Mouse (Mus musculus) cerebellum, adult 2 months (tissue): ENCODE measurements around the gene Stx8. TPM values are rescaled to one million over a fixed set of nuclear protein-coding genes. Genes with fewer than 3 reads are reported as not detected.

ENCODE experiments used
- DNase-seq, 2 experiments: peaks; one replicate each; pipeline ENCODE4 v3.0.0; 2021
- H3K27ac ChIP-seq: fragments of 200-500 bp; 2 replicates; pipeline ENCODE4 v1.5.1; 2012; ENCODE audit warnings: low read length, control low read depth, inconsistent platforms; ENCODE audit not compliant: insufficient read depth
- H3K27me3 ChIP-seq: fragments of 200-500 bp; 2 replicates; pipeline ENCODE4 v1.6.1; 2012; ENCODE audit warnings: inconsistent platforms, mild to moderate bottlenecking, low read length, moderate library complexity; ENCODE audit not compliant: control insufficient read depth, insufficient read depth
- H3K4me1 ChIP-seq: fragments of 200-500 bp; 2 replicates; pipeline ENCODE4 v1.6.1; 2011; ENCODE audit warnings: low read length; ENCODE audit not compliant: control insufficient read depth, insufficient read depth
- H3K4me3 ChIP-seq: fragments of 200-500 bp; replicated peaks from 2 replicates; pipeline ENCODE3; 2011; ENCODE audit warnings: mild to moderate bottlenecking, low read depth, low read length, control low read depth; ENCODE audit not compliant: insufficient read depth
- CTCF ChIP-seq: fragments of 200-500 bp; IDR thresholded peaks from 2 replicates; pipeline ENCODE4 v1.5.1; 2011; ENCODE audit warnings: low read depth, mild to moderate bottlenecking, control low read depth, low read length, moderate library complexity, borderline replicate concordance; ENCODE audit not compliant: insufficient read depth
- POLR2A ChIP-seq: fragments of 200-500 bp; IDR thresholded peaks from 2 replicates; pipeline ENCODE4 v1.6.1; 2011; ENCODE audit warnings: low read length, control low read depth, borderline replicate concordance; ENCODE audit not compliant: insufficient read depth
- WGBS: fragments of 180-500 bp; shearing (Covaris S2); methylation state at CpG from one replicate; pipeline ENCODE4 v1.1.7; 2018; 5-methylcytosine and 5-hydroxymethylcytosine counted together
- polyA plus RNA-seq: library from polyadenylated mRNA; depleted of rRNA; stranded (reverse); fragments of >200 nt; gene quantifications from 2 replicates; pipeline ENCODE4 v1.2.3, GENCODE M21; 2012

Gene Stx8
- polyA plus RNA-seq, 1 experiment = 39.6 TPM

DNA sequence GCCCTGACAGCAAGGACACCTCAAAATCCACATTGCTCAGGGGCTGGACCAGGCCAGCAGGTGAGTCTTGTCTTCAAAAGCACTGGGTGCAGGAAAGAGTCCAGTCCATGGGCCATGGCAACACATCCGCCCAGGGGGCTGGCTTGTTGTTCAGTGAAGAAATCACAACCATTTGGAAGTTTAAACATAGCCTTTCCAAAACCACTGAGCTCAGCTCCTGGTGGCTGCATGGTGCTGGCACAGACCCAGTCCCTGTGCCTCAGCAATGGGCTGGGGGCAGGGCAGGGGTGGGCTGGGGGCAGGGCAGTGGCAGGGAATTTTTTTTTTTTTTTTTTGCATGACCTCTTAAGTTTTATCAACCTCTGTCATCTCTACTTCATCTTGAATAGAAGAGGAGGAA, 242.6 kb downstream of the Stx8 start:
- Histone ChIP-seq H3K27me3 (no peaks in the 10 kb centered on the region), H3K4me1 (peaks cover 11% of the 10 kb centered on the region), H3K27ac (no peak overlapping the region), H3K4me3 (no peak overlapping the region)
- TF ChIP-seq CTCF (no peak), POLR2A (no peak)
- DNase-seq = no peak
- 64% methylated on average over 1 of the region's 1 CpGs for WGBS

DNA sequence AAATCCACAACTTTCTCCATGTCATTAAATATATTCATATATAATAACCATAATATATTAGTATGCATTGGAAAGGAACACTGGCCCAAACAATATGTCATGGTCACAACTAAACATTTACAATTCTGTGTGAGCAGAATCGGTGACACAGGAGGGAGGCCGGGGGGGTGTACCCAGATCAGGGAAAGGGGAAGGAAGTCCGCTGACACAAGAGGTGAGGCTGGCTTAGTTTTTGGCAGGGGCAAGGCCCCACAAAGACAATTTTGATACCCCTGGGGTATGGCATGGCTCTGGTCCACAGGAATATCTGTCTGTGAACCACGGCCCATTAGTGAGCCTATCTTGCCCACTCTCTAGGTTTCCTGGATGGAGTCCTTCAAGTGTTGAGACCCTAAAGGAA, 243.5 kb downstream of the Stx8 start:
- Histone ChIP-seq H3K4me3 (no peak overlapping the region), H3K27me3 (no peaks in the 10 kb centered on the region), H3K4me1 (peaks cover 6% of the 10 kb centered on the region; the same call in 1 of the 2 replicates), H3K27ac (no peak overlapping the region)
- no peak for TF ChIP-seq CTCF
- no peak for TF ChIP-seq POLR2A
- DNase-seq = no peak
- WGBS = 83% methylated on average over 4 of the region's 4 CpGs

DNA sequence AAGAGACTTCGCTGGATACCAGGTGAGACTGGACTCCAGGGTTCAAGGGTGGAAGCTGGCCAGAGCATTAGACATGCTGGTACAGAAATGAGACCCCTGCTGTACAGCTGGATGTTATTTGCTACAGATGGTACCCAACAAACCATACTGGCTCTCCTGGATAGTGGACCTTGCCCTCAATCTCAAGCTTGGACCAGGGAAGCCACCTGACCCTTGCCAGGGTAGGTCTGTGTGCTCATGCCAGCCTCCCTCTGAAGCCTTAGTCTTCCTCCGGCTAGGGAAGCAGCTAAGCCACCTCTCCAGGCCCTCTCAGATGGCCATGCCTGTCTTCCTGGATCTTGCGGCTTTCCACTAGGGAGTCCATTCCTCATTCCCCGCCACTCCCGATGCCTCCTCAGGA, 244.7 kb downstream of the Stx8 start:
- Histone ChIP-seq H3K27ac (no peak overlapping the region), H3K27me3 (no peaks in the 10 kb centered on the region), H3K4me1 (peaks cover 6% of the 10 kb centered on the region; the same call in 1 of the 2 replicates), H3K4me3 (no peak overlapping the region)
- 79% methylated on average over 5 of the region's 5 CpGs for WGBS
- no peak for DNase-seq
- TF ChIP-seq CTCF (no peak), POLR2A (no peak)

DNA sequence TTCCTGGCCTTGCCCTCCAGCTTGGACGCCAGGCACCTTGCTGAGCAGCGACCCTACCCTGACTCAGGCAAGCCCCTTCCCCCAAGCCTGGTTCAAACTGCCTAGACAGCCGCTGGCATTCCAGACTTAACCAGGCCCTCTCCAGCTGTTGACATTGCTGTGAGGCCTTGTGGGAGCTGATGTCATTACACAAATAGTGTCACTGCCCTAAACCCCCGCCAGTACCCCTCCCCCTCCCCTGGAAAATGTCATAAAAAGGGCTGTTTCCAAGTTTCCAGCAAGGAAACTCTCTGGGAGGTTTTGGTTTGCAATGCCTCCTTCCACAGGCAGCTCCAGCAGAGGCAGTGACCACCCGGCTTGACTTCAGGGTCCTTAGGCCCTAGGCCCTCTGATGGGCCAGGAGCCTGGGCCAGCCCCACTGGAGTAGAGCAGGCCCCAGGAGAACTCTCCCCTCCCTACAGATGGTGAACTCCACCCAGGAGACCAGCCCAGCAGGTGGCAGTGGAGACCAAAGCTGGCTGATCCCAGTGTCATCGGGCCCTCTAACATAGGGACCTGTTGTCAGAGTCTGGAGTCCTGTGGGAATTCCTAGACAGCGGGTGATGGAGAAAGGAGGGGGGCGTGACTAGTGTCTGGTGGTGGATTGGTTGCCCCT, 246.1 kb downstream of the Stx8 start:
- 63% methylated on average over 8 of the region's 8 CpGs for WGBS
- DNase-seq = no peak
- peaks cover 6% of the 10 kb centered on the region; the same call in 1 of the 2 replicates for H3K4me1 ChIP-seq
- TF ChIP-seq POLR2A = no peak
- TF ChIP-seq CTCF = peak; percentile 27; the same call in 1 of the 2 replicates
- H3K27me3 ChIP-seq = no peaks in the 10 kb centered on the region
- H3K4me3 ChIP-seq = no peak overlapping the region
- H3K27ac ChIP-seq = no peak overlapping the region

DNA sequence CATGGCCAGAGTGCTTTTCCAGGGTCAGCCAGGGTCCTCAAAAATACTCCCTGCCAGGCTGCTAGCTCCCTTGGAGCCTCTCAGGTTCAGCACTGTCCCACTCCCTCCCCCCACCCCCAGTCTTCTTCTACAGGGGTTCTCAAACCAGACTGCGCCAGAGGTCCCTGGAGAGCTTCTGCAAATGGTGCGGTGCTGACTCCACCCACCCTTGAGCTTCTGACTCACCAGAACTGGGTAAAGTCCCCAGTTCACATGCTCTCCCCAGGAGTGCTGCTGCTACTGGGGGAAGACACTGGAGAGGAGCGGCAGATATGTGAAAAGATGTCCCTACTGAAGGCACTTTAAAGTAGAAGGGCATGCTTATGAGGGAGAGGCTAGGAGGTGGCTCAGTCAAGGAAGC, 247.9 kb downstream of the Stx8 start:
- Histone ChIP-seq H3K27me3 (no peaks in the 10 kb centered on the region), H3K27ac (no peak overlapping the region), H3K4me1 (peaks cover 4% of the 10 kb centered on the region; the same call in 1 of the 2 replicates), H3K4me3 (no peak overlapping the region)
- no peak for TF ChIP-seq CTCF
- no peak for TF ChIP-seq POLR2A
- 86% methylated on average over 3 of the region's 3 CpGs for WGBS
- no peak for DNase-seq

DNA sequence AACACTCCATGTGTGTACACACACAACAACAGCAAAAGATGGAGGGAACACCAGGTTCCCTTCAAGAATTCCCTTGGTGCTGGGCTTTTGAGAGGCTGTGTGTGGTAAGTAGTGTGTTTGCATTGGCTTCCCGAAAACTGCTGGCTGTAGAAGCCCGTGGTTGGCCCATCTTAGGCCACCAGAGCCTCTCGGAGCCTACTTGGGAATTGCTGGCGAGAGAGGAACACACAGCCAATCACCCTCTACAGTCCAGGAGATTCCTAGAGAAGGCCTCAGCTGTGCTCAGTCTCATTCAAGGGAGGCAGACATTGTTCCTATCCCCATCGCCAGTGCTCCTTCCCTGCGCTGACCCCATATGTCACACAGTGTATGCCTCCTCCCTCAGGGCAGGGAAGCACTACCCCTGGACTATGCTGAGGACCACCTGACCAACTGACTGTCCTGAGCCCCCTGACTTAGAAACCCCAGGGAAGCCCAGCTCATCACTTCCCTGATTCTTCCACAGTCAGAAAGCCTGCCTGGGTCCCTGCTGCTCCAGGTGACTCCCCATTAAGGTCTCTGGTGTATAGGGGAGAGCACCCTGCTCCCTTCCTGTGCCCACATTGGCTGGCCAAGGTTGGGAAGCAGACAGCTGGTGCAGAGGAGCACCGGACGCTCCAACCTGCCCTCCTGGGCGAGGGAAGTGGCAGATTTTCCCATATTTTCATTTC, 248.7 kb downstream of the Stx8 start:
- Histone ChIP-seq H3K4me1 (peaks cover 4% of the 10 kb centered on the region; the same call in 1 of the 2 replicates), H3K4me3 (no peak overlapping the region), H3K27ac (no peak overlapping the region), H3K27me3 (no peaks in the 10 kb centered on the region)
- TF ChIP-seq POLR2A = no peak
- no peak for TF ChIP-seq CTCF
- WGBS = 78% methylated on average over 9 of the region's 9 CpGs
- DNase-seq = no peak

DNA sequence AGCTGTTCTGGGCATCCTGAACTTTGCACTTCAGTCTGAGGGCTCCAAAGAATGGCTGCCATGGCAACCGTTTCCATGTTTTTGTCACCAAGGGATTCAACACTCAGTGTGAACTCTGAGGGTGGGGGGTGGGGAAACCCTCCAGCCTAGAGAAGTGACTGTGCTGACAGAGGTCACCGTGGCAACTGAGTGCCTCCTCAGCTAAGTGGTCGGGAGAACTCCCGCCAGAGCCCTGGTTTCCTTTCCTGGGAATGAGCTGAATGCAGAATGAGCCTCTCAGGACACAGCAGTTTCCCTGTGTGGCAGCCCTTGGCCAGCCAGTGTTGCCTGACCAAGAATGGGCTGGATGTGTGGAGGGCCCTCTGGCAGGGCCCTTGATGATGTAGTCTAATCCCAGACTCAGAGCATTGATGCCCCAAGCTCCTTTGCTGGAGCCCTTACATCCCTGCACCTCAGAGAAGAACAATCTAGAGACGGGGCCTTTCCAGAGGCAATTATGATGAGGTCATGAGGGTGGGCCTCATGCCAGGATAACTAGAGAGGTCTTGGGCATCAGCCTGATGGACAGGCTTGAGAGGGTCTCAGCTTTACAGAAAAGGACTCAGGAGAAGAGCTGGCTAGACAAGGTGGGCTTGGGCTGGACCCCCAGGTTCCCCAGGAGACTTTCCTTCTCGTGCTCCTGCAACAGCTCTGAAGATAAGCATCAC, 249.4 kb downstream of the Stx8 start:
- no peak overlapping the region for H3K27ac ChIP-seq
- DNase-seq = no peak
- no peak for TF ChIP-seq CTCF
- no peak for TF ChIP-seq POLR2A
- no peak overlapping the region for H3K4me3 ChIP-seq
- H3K27me3 ChIP-seq = no peaks in the 10 kb centered on the region
- WGBS = 53% methylated on average over 6 of the region's 6 CpGs
- H3K4me1 ChIP-seq = peaks cover 4% of the 10 kb centered on the region; the same call in 1 of the 2 replicates
